Mouse (Mus musculus): ENCODE measurements around the gene H2-Q2. TPM values are rescaled to one million over a fixed set of nuclear protein-coding genes. Genes with fewer than 3 reads are reported as not detected.

Gene H2-Q2
- 0.10 and 0.35 TPM in 2 replicates for polyA plus RNA-seq (2015; fragmentation: Nextera tagmentation; extraction: Ambion mirVana)

GRCm38 (mm10) chr17:35342071-35342671 is at the start of gene H2-Q2:
Gene H2-Q2, plus strand, starts transcription at chr17:35342242.

GRCm38 (mm10) chr17:35320327-35321081 is 21.5 kb upstream of the H2-Q2 start, which contains the start of gene H2-Q1:
Gene H2-Q1, plus strand, starts transcription at chr17:35320405.

GRCm38 (mm10) chr17:35379369-35379728 is 37.3 kb downstream of the H2-Q2 start, which contains the start of gene H2-Q4:
Gene H2-Q4, plus strand, starts transcription at chr17:35379617.

Other genes starting within 250 kb of the H2-Q2 start
- gene Ly6g5c, start 234.0 kb upstream of the H2-Q2 start, polyA plus RNA-seq (2015; fragmentation: Nextera tagmentation; extraction: Ambion mirVana), result not detected in 2 replicates
- 0.81 and 1.3 TPM in 2 replicates for gene Ly6g5b, start 226.8 kb upstream of the H2-Q2 start, polyA plus RNA-seq (2015; fragmentation: Nextera tagmentation; extraction: Ambion mirVana)
- gene Gpank1, start 220.8 kb upstream of the H2-Q2 start, polyA plus RNA-seq (2015; fragmentation: Nextera tagmentation; extraction: Ambion mirVana), result 19.0 and 20.3 TPM in 2 replicates
- 191 and 199 TPM in 2 replicates for gene Csnk2b, start 220.2 kb upstream of the H2-Q2 start, polyA plus RNA-seq (2015; fragmentation: Nextera tagmentation; extraction: Ambion mirVana)
- 6.7 and 8.1 TPM in 2 replicates for gene D17H6S53E, start 215.9 kb upstream of the H2-Q2 start, polyA plus RNA-seq (2015; fragmentation: Nextera tagmentation; extraction: Ambion mirVana)
- gene Apom, start 210.2 kb upstream of the H2-Q2 start, polyA plus RNA-seq (2015; fragmentation: Nextera tagmentation; extraction: Ambion mirVana), result 0.17 and 0.64 TPM in 2 replicates
- 31.2 and 32.4 TPM in 2 replicates for gene Bag6, start 207.1 kb upstream of the H2-Q2 start, polyA plus RNA-seq (2015; fragmentation: Nextera tagmentation; extraction: Ambion mirVana)
- 85.1 and 90.0 TPM in 2 replicates for gene Prrc2a, start 177.3 kb upstream of the H2-Q2 start, polyA plus RNA-seq (2015; fragmentation: Nextera tagmentation; extraction: Ambion mirVana)
- gene Aif1, start 166.2 kb upstream of the H2-Q2 start, polyA plus RNA-seq (2015; fragmentation: Nextera tagmentation; extraction: Ambion mirVana), result 36.5 and 52.2 TPM in 2 replicates
- 93.5 and 134 TPM in 2 replicates for gene Lst1, start 153.8 kb upstream of the H2-Q2 start, polyA plus RNA-seq (2015; fragmentation: Nextera tagmentation; extraction: Ambion mirVana)
- 24.4 and 36.4 TPM in 2 replicates for gene Ltb, start 147.8 kb upstream of the H2-Q2 start, polyA plus RNA-seq (2015; fragmentation: Nextera tagmentation; extraction: Ambion mirVana)
- gene Tnf, start 140.2 kb upstream of the H2-Q2 start, polyA plus RNA-seq (2015; fragmentation: Nextera tagmentation; extraction: Ambion mirVana), result 1.7 and 2.2 TPM in 2 replicates
- gene Lta, start 136.9 kb upstream of the H2-Q2 start, polyA plus RNA-seq (2015; fragmentation: Nextera tagmentation; extraction: Ambion mirVana), result 0.17 and 0.79 TPM in 2 replicates
- 0.82 and 2.5 TPM in 2 replicates for gene Gm16181, start 121.4 kb upstream of the H2-Q2 start, polyA plus RNA-seq (2015; fragmentation: Nextera tagmentation; extraction: Ambion mirVana)
- 2.3 and 2.4 TPM in 2 replicates for gene Atp6v1g2, start 108.6 kb upstream of the H2-Q2 start, polyA plus RNA-seq (2015; fragmentation: Nextera tagmentation; extraction: Ambion mirVana)
- 7.3 and 8.5 TPM in 2 replicates for gene Nfkbil1, start 106.5 kb upstream of the H2-Q2 start, polyA plus RNA-seq (2015; fragmentation: Nextera tagmentation; extraction: Ambion mirVana)
- gene Ddx39b, start 100.5 kb upstream of the H2-Q2 start, polyA plus RNA-seq (2015; fragmentation: Nextera tagmentation; extraction: Ambion mirVana), result 195 TPM in 2 replicates
- gene H2-D1, start 79.5 kb upstream of the H2-Q2 start, polyA plus RNA-seq (2015; fragmentation: Nextera tagmentation; extraction: Ambion mirVana), result 356 and 410 TPM in 2 replicates
- 0.05 TPM in 1 of 2 replicates, not detected in the other for gene H2-Q1, start 21.8 kb upstream of the H2-Q2 start, polyA plus RNA-seq (2015; fragmentation: Nextera tagmentation; extraction: Ambion mirVana)
- 5.0 and 6.1 TPM in 2 replicates for gene H2-Q4, start 37.4 kb downstream of the H2-Q2 start, polyA plus RNA-seq (2015; fragmentation: Nextera tagmentation; extraction: Ambion mirVana)
- 2.0 and 2.4 TPM in 2 replicates for gene H2-Q6, start 82.6 kb downstream of the H2-Q2 start, polyA plus RNA-seq (2015; fragmentation: Nextera tagmentation; extraction: Ambion mirVana)
- gene H2-Q7, start 96.9 kb downstream of the H2-Q2 start, polyA plus RNA-seq (2015; fragmentation: Nextera tagmentation; extraction: Ambion mirVana), result 3.9 and 4.6 TPM in 2 replicates
- gene H2-Q10, start 127.8 kb downstream of the H2-Q2 start, polyA plus RNA-seq (2015; fragmentation: Nextera tagmentation; extraction: Ambion mirVana), result 12.6 and 15.2 TPM in 2 replicates
- 0.10 and 0.12 TPM in 2 replicates for gene Pou5f1, start 163.8 kb downstream of the H2-Q2 start, polyA plus RNA-seq (2015; fragmentation: Nextera tagmentation; extraction: Ambion mirVana)
- 46.3 and 52.7 TPM in 2 replicates for gene Tcf19, start 174.6 kb downstream of the H2-Q2 start, polyA plus RNA-seq (2015; fragmentation: Nextera tagmentation; extraction: Ambion mirVana)
- 9.7 and 11.4 TPM in 2 replicates for gene Cchcr1, start 174.9 kb downstream of the H2-Q2 start, polyA plus RNA-seq (2015; fragmentation: Nextera tagmentation; extraction: Ambion mirVana)
- gene Psors1c2, start 191.0 kb downstream of the H2-Q2 start, polyA plus RNA-seq (2015; fragmentation: Nextera tagmentation; extraction: Ambion mirVana), result 0.16 TPM in 1 of 2 replicates, not detected in the other
- 0.05 and 0.07 TPM in 2 replicates for gene Cdsn, start 209.9 kb downstream of the H2-Q2 start, polyA plus RNA-seq (2015; fragmentation: Nextera tagmentation; extraction: Ambion mirVana)
- gene 2300002M23Rik, start 225.2 kb downstream of the H2-Q2 start, polyA plus RNA-seq (2015; fragmentation: Nextera tagmentation; extraction: Ambion mirVana), result not detected in 2 replicates

All from spleen, postnatal 0 days (tissue).